Mouse (Mus musculus) hindbrain, embryonic 15.5 days (tissue): Measurements from ENCODE around the gene Rhbdd1. TPM values are rescaled to one million over a fixed set of nuclear protein-coding genes. Genes with fewer than 3 reads are reported as not detected.

ENCODE experiments used
- ATAC-seq: fragments of 200-750 bp; cut with Nextera tagmentation; 2 replicates; pipeline ENCODE4 v1.8.0; 2017; ENCODE audit warnings: low read depth, moderate number of reproducible peaks, moderate TSS enrichment; ENCODE audit not compliant: low FRiP score
- H3K27ac ChIP-seq: fragments of 300-500 bp; sonication (generic); replicated peaks from 2 replicates; pipeline ENCODE4 v1.5.1; 2015; ENCODE audit warnings: mild to moderate bottlenecking, inconsistent platforms
- H3K27me3 ChIP-seq: fragments of 300-500 bp; sonication (generic); 2 replicates; pipeline ENCODE4 v1.6.1; 2015; ENCODE audit warnings: control low read depth, inconsistent platforms
- H3K36me3 ChIP-seq: fragments of 300-500 bp; sonication (generic); 2 replicates; pipeline ENCODE4 v1.6.1; 2015; ENCODE audit warnings: control low read depth, inconsistent platforms
- H3K4me1 ChIP-seq: fragments of 300-500 bp; sonication (generic); replicated peaks from 2 replicates; pipeline ENCODE4 v1.6.1; 2015; ENCODE audit warnings: control low read depth, inconsistent platforms
- H3K4me2 ChIP-seq: fragments of 300-500 bp; sonication (generic); 2 replicates; pipeline ENCODE4 v1.6.1; 2015; ENCODE audit warnings: moderate library complexity, mild to moderate bottlenecking, inconsistent platforms
- H3K4me3 ChIP-seq: fragments of 300-500 bp; sonication (generic); 2 replicates; pipeline ENCODE4 v1.5.1; 2015; ENCODE audit warnings: mild to moderate bottlenecking, inconsistent platforms
- H3K9ac ChIP-seq: fragments of 300-500 bp; sonication (generic); 2 replicates; pipeline ENCODE4 v1.6.1; 2015; ENCODE audit warnings: inconsistent platforms
- H3K9me3 ChIP-seq: fragments of 300-500 bp; sonication (generic); 2 replicates; pipeline ENCODE4 v1.6.1; 2016; ENCODE audit warnings: control low read depth, inconsistent platforms
- WGBS: fragments of 180-500 bp; shearing (Covaris S2); methylation state at CpG from one replicate; pipeline ENCODE4 v1.1.7; 2015; 5-methylcytosine and 5-hydroxymethylcytosine counted together
- microRNA-seq: library from miRNA; unstranded; fragments of <30 nt; microRNA quantifications from one replicate; pipeline ENCODE4, GENCODE M21; 2016
- polyA plus RNA-seq: library from polyadenylated mRNA; unstranded; fragments of >200 nt; fragmentation: Nextera tagmentation; extraction: Ambion mirVana; gene quantifications from 2 replicates; pipeline ENCODE4 v1.2.1, GENCODE M21; 2015

Rhbdd1 gene
- polyA plus RNA-seq, 1 experiment from 2014 or later, result 4.0 TPM

DNA sequence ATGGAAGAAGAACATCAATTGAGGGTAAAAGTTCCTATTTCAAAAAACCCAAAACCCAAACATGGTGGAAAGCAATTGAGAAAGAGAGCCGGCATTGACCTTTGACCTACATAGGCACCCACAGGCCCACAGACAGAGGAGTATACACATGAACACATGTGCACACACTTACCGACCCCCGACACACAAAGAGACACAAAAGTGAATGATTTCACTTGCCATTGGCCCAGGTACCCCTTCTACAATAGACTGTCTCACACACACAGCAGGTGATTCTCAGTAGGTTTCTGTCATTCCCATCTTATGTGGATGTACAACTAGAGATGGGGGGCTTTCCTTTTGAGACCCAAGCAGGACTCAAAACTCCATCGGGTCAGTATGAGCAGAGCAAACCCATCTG is 159.6 kb downstream of the Rhbdd1 start:
- Histone ChIP-seq H3K9me3 (no peaks in the 10 kb centered on the region), H3K4me2 (peak overlapping the region; percentile 14; the same call in 1 of the 2 replicates), H3K27me3 (no peaks in the 10 kb centered on the region), H3K9ac (no peak overlapping the region), H3K4me3 (no peak overlapping the region), H3K4me1 (peaks cover 13% of the 10 kb centered on the region), H3K36me3 (no peaks in the 10 kb centered on the region), H3K27ac (no peak overlapping the region)
- 63% methylated on average over 4 of the region's 4 CpGs for WGBS
- no peak for ATAC-seq

DNA sequence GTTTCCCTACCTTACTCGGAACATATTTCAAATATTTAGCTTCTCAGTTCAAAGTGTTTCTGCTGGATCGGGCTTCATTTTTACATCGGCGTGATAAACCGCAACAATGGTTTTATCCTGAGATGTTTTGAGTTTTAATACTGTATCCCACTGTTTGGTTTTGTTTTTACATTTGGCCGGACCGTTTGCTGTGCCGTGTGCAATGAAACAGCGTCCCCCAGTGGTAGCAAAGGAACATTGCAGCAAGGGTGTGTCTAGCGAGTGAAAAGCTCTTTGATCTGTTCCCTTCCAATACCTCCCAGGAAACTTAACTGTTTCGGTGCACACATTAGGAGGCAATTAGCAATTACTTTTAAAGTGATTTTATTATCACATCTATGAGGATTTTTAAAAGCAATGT is 160.0 kb downstream of the Rhbdd1 start:
- H3K9ac ChIP-seq, result no peak overlapping the region
- H3K27me3 ChIP-seq, result no peaks in the 10 kb centered on the region
- peak overlapping the region; percentile 14; the same call in 1 of the 2 replicates for H3K4me2 ChIP-seq
- no peak overlapping the region; the same call in 1 of the 2 replicates for H3K27ac ChIP-seq
- no peak overlapping the region for H3K4me3 ChIP-seq
- no peaks in the 10 kb centered on the region for H3K9me3 ChIP-seq
- no peaks in the 10 kb centered on the region for H3K36me3 ChIP-seq
- 43% methylated on average over 11 of the region's 11 CpGs for WGBS
- ATAC-seq, result peak; percentile 54; the same call in 1 of the 2 replicates
- peaks cover 13% of the 10 kb centered on the region for H3K4me1 ChIP-seq

DNA sequence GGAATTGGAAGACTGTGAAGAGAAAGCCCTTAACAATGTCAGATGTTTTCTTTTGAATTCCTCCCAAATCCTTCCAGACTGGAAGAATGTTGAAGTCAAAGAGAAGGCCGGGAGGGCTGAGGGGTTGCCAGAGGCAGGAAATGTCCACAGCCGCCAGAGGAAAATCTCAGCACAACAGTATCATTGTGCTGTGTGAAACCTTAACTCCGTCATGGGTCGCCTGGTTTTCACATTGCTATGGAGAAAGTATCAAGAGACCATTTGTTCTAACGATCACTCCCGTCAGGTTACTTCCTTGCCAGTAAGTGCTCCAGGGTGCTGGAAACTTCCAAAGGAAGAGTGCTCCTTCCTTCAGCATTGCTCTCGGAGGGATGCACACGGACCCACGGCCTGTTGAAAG is 160.5 kb downstream of the Rhbdd1 start:
- Histone ChIP-seq H3K27ac (peak overlapping the region; percentile 43; the same call in 1 of the 2 replicates), H3K36me3 (no peaks in the 10 kb centered on the region), H3K9ac (no peak overlapping the region), H3K4me1 (peaks cover 13% of the 10 kb centered on the region), H3K4me2 (peak overlapping the region; percentile 14; the same call in 1 of the 2 replicates), H3K27me3 (no peaks in the 10 kb centered on the region), H3K9me3 (no peaks in the 10 kb centered on the region), H3K4me3 (no peak overlapping the region)
- WGBS, result 10% methylated on average over 9 of the region's 9 CpGs
- peak; percentile 79 for ATAC-seq

- Histone ChIP-seq H3K36me3 (no peaks in the 10 kb centered on the region), H3K4me2 (no peak overlapping the region), H3K9me3 (no peaks in the 10 kb centered on the region), H3K27me3 (no peaks in the 10 kb centered on the region), H3K9ac (no peak overlapping the region), H3K4me1 (peaks cover 10% of the 10 kb centered on the region), H3K27ac (no peak overlapping the region), H3K4me3 (no peak overlapping the region)
- 87% methylated on average over 12 of the region's 12 CpGs for WGBS
- ATAC-seq, result no peak
Observed at GRCm38 (mm10) chr1:82479696-82480487, 163.6 kb downstream of the Rhbdd1 start.

GRCm38 (mm10) chr1:82482371-82482770 is 166.1 kb downstream of the Rhbdd1 start:
- Histone ChIP-seq H3K27me3 (no peaks in the 10 kb centered on the region), H3K9me3 (no peaks in the 10 kb centered on the region), H3K9ac (no peak overlapping the region), H3K36me3 (no peaks in the 10 kb centered on the region), H3K4me2 (no peak overlapping the region), H3K4me1 (no peaks in the 10 kb centered on the region), H3K27ac (no peak overlapping the region), H3K4me3 (no peak overlapping the region)
- WGBS, result 92% methylated on average over 7 of the region's 7 CpGs
- no peak for ATAC-seq

DNA sequence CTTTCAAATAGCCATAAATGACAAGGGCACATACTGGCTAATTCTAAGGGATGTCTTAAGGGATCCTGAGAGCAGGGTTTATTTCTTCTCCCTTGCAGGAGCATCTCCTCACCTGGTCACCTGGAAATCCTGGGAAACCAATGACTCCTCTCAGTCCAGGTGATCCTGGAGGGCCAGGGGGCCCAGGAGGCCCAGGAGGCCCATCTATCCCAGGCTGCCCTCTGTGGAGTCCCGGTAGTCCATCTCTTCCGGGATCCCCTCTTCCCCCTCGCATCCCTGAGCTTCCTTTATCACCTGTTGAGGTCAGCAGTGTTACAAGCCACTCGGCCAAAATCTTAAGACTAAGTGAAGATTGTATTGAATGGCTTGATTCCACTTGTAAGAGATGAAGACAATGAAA is 170.1 kb downstream of the Rhbdd1 start:
- 87% methylated on average over 4 of the region's 4 CpGs for WGBS

DNA sequence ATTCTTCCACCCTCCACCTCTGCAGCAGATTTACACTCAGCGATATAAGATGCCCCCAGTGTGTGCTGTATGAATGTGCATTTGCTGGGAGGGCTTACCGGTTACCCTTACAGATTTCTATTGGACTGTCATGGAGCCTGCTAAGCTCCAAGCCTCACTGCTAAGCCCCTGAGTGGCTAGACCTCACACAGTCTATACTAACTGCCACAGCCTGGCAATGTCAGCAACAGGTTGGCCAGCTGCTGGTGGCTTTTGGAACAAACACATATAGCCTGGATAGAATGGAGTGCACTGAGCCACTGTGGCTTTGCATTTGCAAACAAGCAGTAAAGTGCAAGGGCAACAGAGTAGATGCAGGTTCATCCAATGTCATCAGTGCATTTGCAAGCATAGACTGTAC is 175.7 kb downstream of the Rhbdd1 start:
- Histone ChIP-seq H3K4me3 (no peak overlapping the region), H3K27me3 (no peaks in the 10 kb centered on the region), H3K9ac (no peak overlapping the region), H3K27ac (no peak overlapping the region), H3K36me3 (no peaks in the 10 kb centered on the region), H3K9me3 (no peaks in the 10 kb centered on the region), H3K4me2 (no peak overlapping the region), H3K4me1 (no peaks in the 10 kb centered on the region)
- WGBS, result 82% methylated on average over 2 of the region's 2 CpGs
- ATAC-seq, result no peak

More for the DNA sequence above, 170.1 kb downstream of the Rhbdd1 start:
- Histone ChIP-seq H3K27me3 (no peaks in the 10 kb centered on the region), H3K4me1 (no peaks in the 10 kb centered on the region), H3K36me3 (no peaks in the 10 kb centered on the region), H3K4me3 (no peak overlapping the region), H3K27ac (no peak overlapping the region), H3K9me3 (no peaks in the 10 kb centered on the region), H3K4me2 (no peak overlapping the region), H3K9ac (no peak overlapping the region)
- no peak for ATAC-seq

Small RNA genes within 50 kb of the gene (microRNA-seq; reads per million reads assigned to microRNA genes)
- gene Gm22112, result not detected

Other genes starting within 250 kb of the Rhbdd1 start
- 28.3 and 28.8 TPM in 2 replicates for gene Gm9747, start 83.3 kb upstream of the Rhbdd1 start, polyA plus RNA-seq
- gene Irs1, start 25.0 kb upstream of the Rhbdd1 start, polyA plus RNA-seq, result 9.0 and 9.5 TPM in 2 replicates